Mouse (Mus musculus) stomach, postnatal 0 days (tissue): ENCODE data around the gene Slc10a7. TPM values are rescaled to one million over a fixed set of nuclear protein-coding genes. Genes with fewer than 3 reads are reported as not detected.

Source experiments
- ATAC-seq: fragments of 200-750 bp; cut with Nextera tagmentation; 2 replicates; pipeline ENCODE4 v1.8.0; 2017; ENCODE audit not compliant: low FRiP score, low TSS enrichment
- DNase-seq: peaks from one replicate; pipeline ENCODE4 v3.0.0-alpha.2; 2016; ENCODE audit warnings: low spot score
- H3K27ac ChIP-seq: fragments of 300-500 bp; sonication (generic); replicated peaks from 2 replicates; pipeline ENCODE4 v1.5.1; 2014; ENCODE audit warnings: mild to moderate bottlenecking, control low read depth
- H3K27me3 ChIP-seq: fragments of 300-500 bp; sonication (generic); 2 replicates; pipeline ENCODE4 v1.6.1; 2014; ENCODE audit warnings: low read length; ENCODE audit not compliant: control insufficient read depth, insufficient read depth
- H3K36me3 ChIP-seq: fragments of 300-500 bp; sonication (generic); 2 replicates; pipeline ENCODE4 v1.6.1; 2014; ENCODE audit warnings: low read length, mixed read lengths; ENCODE audit not compliant: control insufficient read depth, insufficient read depth
- H3K4me1 ChIP-seq: fragments of 300-500 bp; sonication (generic); replicated peaks from 2 replicates; pipeline ENCODE4 v1.6.1; 2014; ENCODE audit warnings: antibody characterized with exemption; ENCODE audit not compliant: control insufficient read depth, insufficient read depth
- H3K4me2 ChIP-seq: fragments of 300-500 bp; sonication (generic); replicated peaks from 2 replicates; pipeline ENCODE4 v1.6.1; 2014; ENCODE audit warnings: low read depth, mild to moderate bottlenecking, control low read depth, moderate library complexity
- H3K4me3 ChIP-seq: fragments of 300-500 bp; sonication (generic); 2 replicates; pipeline ENCODE4 v1.5.1; 2014; ENCODE audit warnings: low read depth, low read length, control low read depth
- H3K9ac ChIP-seq: fragments of 300-500 bp; sonication (generic); 2 replicates; pipeline ENCODE4 v1.6.1; 2014; ENCODE audit warnings: mild to moderate bottlenecking, low read length, control low read depth, mixed read lengths
- H3K9me3 ChIP-seq: fragments of 300-500 bp; sonication (generic); 2 replicates; pipeline ENCODE4 v1.6.1; 2016; ENCODE audit warnings: low read length; ENCODE audit not compliant: control insufficient read depth
- CTCF ChIP-seq: IDR thresholded peaks from 2 replicates; pipeline ENCODE4 v1.5.1; 2016; ENCODE audit warnings: antibody characterized with exemption, low read depth, mild to moderate bottlenecking, moderate library complexity
- EP300 ChIP-seq: optimal IDR thresholded peaks from 2 replicates; pipeline ENCODE3; 2016; ENCODE audit warnings: antibody characterized with exemption
- WGBS: fragments of 180-500 bp; shearing (Covaris S2); extraction: QIAGEN DNeasy Blood & Tissue Kit; methylation state at CpG from one replicate; pipeline ENCODE4 v1.1.7; 2014; 5-methylcytosine and 5-hydroxymethylcytosine counted together
- polyA plus RNA-seq: library from polyadenylated mRNA; unstranded; fragments of >200 nt; fragmentation: Nextera tagmentation; extraction: Ambion mirVana; gene quantifications from 2 replicates; pipeline ENCODE4 v1.2.1, GENCODE M21; 2015

The Slc10a7 gene
- polyA plus RNA-seq, 1 experiment from 2014 or later: 11.3 TPM

DNA sequence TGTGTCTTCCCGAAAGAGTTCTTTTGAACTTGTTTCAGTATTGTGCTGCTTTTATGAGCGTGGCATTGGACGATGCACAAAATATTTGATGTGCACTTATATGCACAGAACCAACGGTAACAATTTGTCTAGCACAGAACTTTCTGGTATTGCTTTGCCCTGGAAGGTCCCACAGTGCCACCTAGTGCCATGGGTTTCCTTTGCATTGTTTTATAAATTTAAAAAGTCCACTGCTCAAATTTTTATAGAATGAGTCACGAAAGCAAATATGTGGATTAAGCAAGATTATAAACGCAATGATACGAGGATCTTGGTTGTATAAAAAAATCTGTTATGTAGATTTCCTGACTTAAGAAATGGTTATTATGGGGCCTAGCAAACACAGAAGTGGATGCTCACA lies 139.8 kb downstream of the Slc10a7 start:
- TF ChIP-seq CTCF (peak; percentile 94), EP300 (no peak)
- Histone ChIP-seq H3K4me1 (no peaks in the 10 kb centered on the region; the same call in 1 of the 2 replicates), H3K27ac (no peak overlapping the region), H3K9ac (no peak overlapping the region), H3K9me3 (no peaks in the 10 kb centered on the region), H3K36me3 (no peaks in the 10 kb centered on the region), H3K4me3 (no peak overlapping the region), H3K4me2 (no peak overlapping the region), H3K27me3 (no peaks in the 10 kb centered on the region)
- 13% methylated on average over 7 of the region's 7 CpGs for whole genome bisulfite sequencing
- peak; percentile 81 for DNase-seq
- ATAC-seq: peak; percentile 51; the same call in 1 of the 2 replicates

DNA sequence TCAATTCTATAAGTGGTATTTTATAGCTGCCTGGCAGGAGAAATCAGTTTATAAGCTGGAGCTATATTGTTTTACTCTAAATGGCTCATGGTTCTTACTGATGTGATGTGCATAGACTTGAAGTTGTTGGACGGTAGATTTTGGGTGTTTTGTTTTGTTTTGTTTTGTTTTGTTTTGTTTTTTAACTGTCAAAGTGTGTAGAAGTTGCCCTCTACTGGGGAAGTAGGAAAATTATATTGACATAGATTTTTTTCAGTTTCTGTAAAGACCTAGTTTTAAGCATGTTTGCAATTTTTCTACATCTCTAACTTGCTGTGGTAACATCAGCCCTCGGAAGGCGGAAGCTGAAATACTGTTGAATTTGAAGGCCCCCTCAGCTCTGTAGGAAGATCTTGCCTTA lies 142.5 kb downstream of the Slc10a7 start:
- ATAC-seq (no peak), DNase-seq (no peak)
- H3K4me3 ChIP-seq: no peak overlapping the region
- no peak overlapping the region for H3K4me2 ChIP-seq
- TF ChIP-seq CTCF: peak; percentile 51
- no peak for TF ChIP-seq EP300
- no peak overlapping the region for H3K27ac ChIP-seq
- H3K27me3 ChIP-seq: no peaks in the 10 kb centered on the region
- no peak overlapping the region for H3K9ac ChIP-seq
- H3K9me3 ChIP-seq: no peaks in the 10 kb centered on the region
- WGBS: 77% methylated on average over 3 of the region's 3 CpGs
- no peaks in the 10 kb centered on the region; the same call in 1 of the 2 replicates for H3K4me1 ChIP-seq
- no peaks in the 10 kb centered on the region for H3K36me3 ChIP-seq

DNA sequence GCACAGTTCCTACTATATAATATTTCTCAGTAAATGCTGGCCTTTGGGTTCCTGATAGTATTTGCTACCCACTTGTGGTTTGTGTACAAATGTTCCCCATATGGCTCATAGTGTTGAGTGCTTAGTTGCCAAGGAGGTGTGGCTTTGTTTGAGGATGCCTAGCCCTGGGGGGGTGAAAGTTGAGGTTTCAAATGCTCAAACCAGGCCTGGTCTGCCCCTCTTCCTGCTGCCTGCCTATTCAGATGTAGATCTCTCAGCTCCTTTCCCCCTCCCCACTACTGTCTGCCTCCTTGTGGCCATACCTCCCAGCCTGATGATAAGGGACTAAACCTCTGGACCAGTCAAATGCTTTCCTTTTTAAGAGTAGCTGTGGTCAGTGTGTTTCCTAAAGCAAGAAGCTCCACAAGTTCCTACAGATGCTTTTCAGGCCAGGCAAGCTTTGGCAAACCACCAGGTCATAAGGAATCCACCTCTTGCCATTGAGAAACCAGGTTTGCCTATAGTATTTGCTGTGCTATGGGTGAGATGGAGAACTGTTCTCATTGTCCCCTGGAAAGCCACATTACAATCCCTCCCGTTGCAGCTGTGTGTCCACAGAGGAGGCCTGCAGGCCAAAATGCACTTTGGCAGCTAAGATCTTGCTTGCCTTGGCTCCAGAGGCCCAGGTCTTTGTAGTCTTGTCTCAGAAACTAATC lies 146.4 kb downstream of the Slc10a7 start:
- WGBS: 11% methylated on average over 1 of the region's 1 CpGs
- TF ChIP-seq EP300: no peak
- TF ChIP-seq CTCF: peak; percentile 24; the same call in 1 of the 2 replicates
- DNase-seq (no peak), ATAC-seq (peak; percentile 46; the same call in 1 of the 2 replicates)
- H3K9ac ChIP-seq: no peak overlapping the region
- no peak overlapping the region for H3K4me2 ChIP-seq
- no peaks in the 10 kb centered on the region for H3K9me3 ChIP-seq
- peak overlapping the region; percentile 35; the same call in 1 of the 2 replicates for H3K27ac ChIP-seq
- no peak overlapping the region for H3K4me3 ChIP-seq
- no peaks in the 10 kb centered on the region for H3K36me3 ChIP-seq
- no peaks in the 10 kb centered on the region for H3K27me3 ChIP-seq
- no peaks in the 10 kb centered on the region for H3K4me1 ChIP-seq

DNA sequence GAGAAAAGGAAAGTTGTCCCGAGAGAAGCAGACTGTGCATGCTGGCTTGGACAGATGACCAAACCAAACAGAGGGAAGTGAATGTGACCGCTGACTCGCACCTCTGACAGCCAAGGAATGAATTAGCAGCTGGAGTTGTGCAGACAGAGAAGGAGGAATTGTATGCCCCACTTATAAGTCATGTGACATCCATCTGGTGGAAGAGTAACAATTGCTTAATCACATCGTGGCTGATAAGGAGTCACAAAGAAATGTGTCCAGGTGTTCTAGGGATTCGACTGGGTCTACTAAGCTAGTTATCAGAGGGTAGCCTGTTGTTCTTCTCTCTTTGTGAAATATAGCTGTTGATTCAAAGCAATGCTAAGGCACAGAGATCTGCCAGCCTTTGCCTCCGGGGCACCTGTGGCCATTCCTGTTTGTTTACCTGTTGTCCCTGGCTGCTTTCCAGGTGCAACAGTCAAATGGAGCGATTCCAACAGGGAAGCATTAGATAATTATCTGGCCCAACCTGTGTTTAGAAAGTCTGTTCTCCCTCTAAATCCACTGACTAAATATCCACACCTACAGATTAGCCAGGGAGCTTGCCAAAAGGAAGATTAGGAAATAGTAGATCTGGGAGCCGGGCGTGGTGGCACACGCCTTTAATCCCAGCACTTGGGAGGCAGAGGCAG lies 147.7 kb downstream of the Slc10a7 start:
- Histone ChIP-seq H3K27me3 (no peaks in the 10 kb centered on the region), H3K27ac (no peak overlapping the region), H3K9me3 (no peaks in the 10 kb centered on the region), H3K36me3 (no peaks in the 10 kb centered on the region), H3K4me3 (no peak overlapping the region), H3K4me2 (no peak overlapping the region), H3K9ac (no peak overlapping the region), H3K4me1 (no peaks in the 10 kb centered on the region)
- 50% methylated on average over 10 of the region's 10 CpGs for WGBS
- ATAC-seq: peak; percentile 51
- peak; percentile 55 for DNase-seq
- TF ChIP-seq EP300 (no peak), CTCF (no peak)

DNA sequence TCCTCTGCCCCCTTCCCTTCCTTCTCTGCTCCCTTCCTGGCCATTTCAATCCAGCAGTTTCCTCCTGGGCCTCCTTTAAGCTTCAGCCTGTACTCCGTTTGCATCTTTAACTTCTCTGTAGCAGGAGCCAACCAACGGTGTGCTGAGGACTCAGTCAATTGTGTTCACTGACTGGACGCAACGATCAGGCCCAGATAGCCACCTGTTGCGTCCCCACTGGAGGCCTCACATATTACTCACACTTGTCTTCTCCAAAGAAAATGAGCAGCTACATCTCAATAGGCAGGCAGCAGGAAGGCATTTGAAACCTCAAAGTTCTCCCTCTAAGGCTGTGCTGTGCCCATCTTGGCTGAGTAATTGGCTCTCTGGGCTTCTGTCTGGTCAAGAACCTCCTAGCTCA lies 149.0 kb downstream of the Slc10a7 start:
- Histone ChIP-seq H3K9ac (no peak overlapping the region), H3K4me1 (no peaks in the 10 kb centered on the region), H3K4me3 (no peak overlapping the region), H3K9me3 (no peaks in the 10 kb centered on the region), H3K4me2 (no peak overlapping the region), H3K27me3 (no peaks in the 10 kb centered on the region), H3K27ac (no peak overlapping the region), H3K36me3 (no peaks in the 10 kb centered on the region)
- WGBS: 86% methylated on average over 5 of the region's 5 CpGs
- no peak for ATAC-seq
- no peak for TF ChIP-seq EP300
- no peak for TF ChIP-seq CTCF
- no peak for DNase-seq

DNA sequence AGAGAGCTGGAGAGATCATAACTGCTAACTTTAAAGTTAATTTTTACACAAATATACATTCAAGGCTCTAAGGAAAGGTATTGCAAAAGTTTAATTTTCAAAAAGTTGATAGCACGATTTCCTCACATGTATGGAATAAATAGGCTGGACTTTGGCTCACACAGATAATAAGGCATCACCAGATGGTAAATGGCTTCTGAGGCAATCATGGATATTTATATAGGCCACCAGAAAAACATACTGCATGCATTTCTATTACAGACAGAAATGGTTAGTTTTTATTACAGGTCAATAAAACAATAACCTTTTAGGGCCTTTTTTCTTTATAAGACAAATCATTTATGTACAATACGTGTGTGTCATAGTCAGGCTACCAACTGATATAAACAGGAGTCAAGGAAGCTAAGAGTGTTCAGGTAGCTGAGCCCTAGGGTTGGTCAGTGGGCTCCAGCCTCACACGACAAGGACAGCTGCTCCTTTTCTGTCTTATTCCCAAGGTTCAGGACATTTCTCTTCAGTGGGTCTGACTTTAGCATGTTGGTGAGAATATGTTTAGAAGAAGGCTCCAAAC lies 150.6 kb downstream of the Slc10a7 start:
- WGBS: 88% methylated on average over 3 of the region's 3 CpGs

More for the DNA sequence above, 150.6 kb downstream of the Slc10a7 start:
- DNase-seq: no peak
- no peak overlapping the region for H3K4me3 ChIP-seq
- no peak for ATAC-seq
- H3K4me2 ChIP-seq: no peak overlapping the region
- no peak for TF ChIP-seq CTCF
- no peak for TF ChIP-seq EP300
- no peaks in the 10 kb centered on the region for H3K4me1 ChIP-seq
- H3K9ac ChIP-seq: no peak overlapping the region
- H3K27me3 ChIP-seq: no peaks in the 10 kb centered on the region
- no peaks in the 10 kb centered on the region for H3K36me3 ChIP-seq
- H3K9me3 ChIP-seq: no peaks in the 10 kb centered on the region
- H3K27ac ChIP-seq: no peak overlapping the region
